Mouse (Mus musculus) ES-E14 (cell line): Measurements from ENCODE around the gene Htr5a.

Experiments used
- HCFC1 ChIP-seq: IDR thresholded peaks from 2 replicates; pipeline ENCODE4 v1.6.1; 2012; ENCODE audit warnings: low read length, inconsistent platforms, borderline replicate concordance; ENCODE audit not compliant: insufficient read depth
- ZC3H11A ChIP-seq: IDR thresholded peaks from 2 replicates; pipeline ENCODE4 v1.6.1; 2012; ENCODE audit warnings: low read depth, mild to moderate bottlenecking, inconsistent platforms, low read length, borderline replicate concordance
- ZNF384 ChIP-seq: IDR thresholded peaks from 2 replicates; pipeline ENCODE4 v1.6.1; 2012; ENCODE audit warnings: low read depth, low read length, inconsistent platforms

GRCm38 (mm10) chr5:27855726-27856125, 13.8 kb downstream of the Htr5a start:
- no peak for TF ChIP-seq HCFC1
- TF ChIP-seq ZC3H11A = no peak
- TF ChIP-seq ZNF384 = no peak
